ENCODE assay signal across 22 mouse cellular contexts in genomic region chr2:144310273-144310672, GRCm38 (mm10). TPM values are rescaled to one million over a fixed set of nuclear protein-coding genes. Genes with fewer than 3 reads are reported as not detected.
DNase-seq lines count a peak whose midpoint lies in the region; ATAC-seq lines count a peak whose summit lies in the region.
"Had no signal": no experiment of that assay in that cellular context is flagged by ENCODE, and none has a peak within 500 bp of the region (broad histone marks: within the 10 kb centered on the region; RNA-seq: fewer than 3 reads in every experiment).

No protein-coding gene starts in this region.

- peaks cover 19% of the 10 kb centered on the region for H3K4me1 ChIP-seq in forebrain, embryonic 10.5 days
- no peaks in the 10 kb centered on the region; the same call in 1 of the 2 replicates for H3K4me1 ChIP-seq in forebrain, embryonic 11.5 days (replicated peaks; ENCODE audit: control insufficient read depth, insufficient read depth, low read length)
- H3K4me1 ChIP-seq in kidney, embryonic 16.5 days (ENCODE audit: insufficient read depth, low read length) = peaks cover 4% of the 10 kb centered on the region; the same call in 1 of the 2 replicates
- H3K4me1 ChIP-seq in midbrain, embryonic 13.5 days (replicated peaks) = 0 out of 2 replicates have a peak, but pooled peaks cover 3% of the 10 kb centered on the region
- H3K4me1 ChIP-seq in midbrain, embryonic 15.5 days = no peaks in the 10 kb centered on the region
- H3K4me1 ChIP-seq in stomach, embryonic 15.5 days = no peaks in the 10 kb centered on the region
- H3K4me1 ChIP-seq: embryonic facial prominence, embryonic 15.5 days; heart, embryonic 13.5 days; hindbrain, embryonic 15.5 days had no signal

- H3K27ac ChIP-seq in forebrain, embryonic 10.5 days = peak overlapping the region; percentile 58; the same call in 1 of the 2 replicates
- H3K27ac ChIP-seq in forebrain, embryonic 11.5 days (ENCODE audit: low read depth, low read length) = no peak overlapping the region
- peak overlapping the region; percentile 5; the same call in 1 of the 2 replicates for H3K27ac ChIP-seq in kidney, embryonic 16.5 days (ENCODE audit: low read length)
- H3K27ac ChIP-seq in midbrain, embryonic 13.5 days = no peak overlapping the region
- H3K27ac ChIP-seq in midbrain, embryonic 15.5 days = no peak overlapping the region
- peak overlapping the region; percentile 35; the same call in 1 of the 2 replicates for H3K27ac ChIP-seq in stomach, embryonic 15.5 days
- H3K27ac ChIP-seq: embryonic facial prominence, embryonic 15.5 days; forebrain, embryonic 12.5 days; heart, embryonic 13.5 days; hindbrain, embryonic 15.5 days; limb, embryonic 13.5 days; liver, embryonic 13.5 days had no signal

- H3K27me3 ChIP-seq in forebrain, embryonic 10.5 days (ENCODE audit: poor library complexity, severe bottlenecking) = no peaks in the 10 kb centered on the region
- no peaks in the 10 kb centered on the region for H3K27me3 ChIP-seq in forebrain, embryonic 11.5 days (ENCODE audit: control insufficient read depth, insufficient read depth, low read length)
- no peaks in the 10 kb centered on the region for H3K27me3 ChIP-seq in kidney, embryonic 16.5 days (ENCODE audit: insufficient read depth, low read length)
- H3K27me3 ChIP-seq in midbrain, embryonic 13.5 days = no peaks in the 10 kb centered on the region
- H3K27me3 ChIP-seq in midbrain, embryonic 15.5 days (replicated peaks) = no peaks in the 10 kb centered on the region
- H3K27me3 ChIP-seq in stomach, embryonic 15.5 days (replicated peaks) = no peaks in the 10 kb centered on the region
- H3K27me3 ChIP-seq: embryonic facial prominence, embryonic 15.5 days; forebrain, embryonic 12.5 days; heart, embryonic 13.5 days; hindbrain, embryonic 15.5 days; limb, embryonic 13.5 days; liver, embryonic 13.5 days had no signal

- ATAC-seq in forebrain, embryonic 11.5 days (replicated peaks; ENCODE audit: low FRiP score) = no peak
- no peak for ATAC-seq in kidney, embryonic 16.5 days (ENCODE audit: low FRiP score, low TSS enrichment)
- peak; percentile 55; the same call in 1 of the 2 replicates for ATAC-seq in midbrain, embryonic 13.5 days
- no peak for ATAC-seq in midbrain, embryonic 15.5 days (replicated peaks)
- ATAC-seq in stomach, embryonic 15.5 days (ENCODE audit: insufficient read depth, low FRiP score, low read depth) = no peak

- no peaks in the 10 kb centered on the region for H3K9me3 ChIP-seq in forebrain, embryonic 10.5 days
- H3K9me3 ChIP-seq in forebrain, embryonic 11.5 days (ENCODE audit: control insufficient read depth, low read length) = no peaks in the 10 kb centered on the region
- no peaks in the 10 kb centered on the region for H3K9me3 ChIP-seq in kidney, embryonic 16.5 days (ENCODE audit: low read length)
- no peaks in the 10 kb centered on the region for H3K9me3 ChIP-seq in midbrain, embryonic 13.5 days
- no peaks in the 10 kb centered on the region for H3K9me3 ChIP-seq in midbrain, embryonic 15.5 days
- no peaks in the 10 kb centered on the region for H3K9me3 ChIP-seq in stomach, embryonic 15.5 days
- H3K9me3 ChIP-seq: embryonic facial prominence, embryonic 15.5 days; forebrain, embryonic 12.5 days; heart, embryonic 13.5 days; hindbrain, embryonic 15.5 days; limb, embryonic 13.5 days; liver, embryonic 13.5 days; megakaryocyte, embryonic 14.5 days had no signal

- no peak overlapping the region for H3K4me3 ChIP-seq in forebrain, embryonic 10.5 days
- H3K4me3 ChIP-seq in forebrain, embryonic 11.5 days (ENCODE audit: low read depth, low read length) = no peak overlapping the region
- no peak overlapping the region for H3K4me3 ChIP-seq in kidney, embryonic 16.5 days (ENCODE audit: low read length)
- H3K4me3 ChIP-seq in midbrain, embryonic 13.5 days (replicated peaks) = no peak overlapping the region
- no peak overlapping the region for H3K4me3 ChIP-seq in midbrain, embryonic 15.5 days
- no peak overlapping the region for H3K4me3 ChIP-seq in stomach, embryonic 15.5 days (replicated peaks)
- H3K4me3 ChIP-seq: embryonic facial prominence, embryonic 15.5 days; forebrain, embryonic 12.5 days; heart, embryonic 13.5 days; hindbrain, embryonic 15.5 days; limb, embryonic 13.5 days; liver, embryonic 13.5 days; megakaryocyte, embryonic 14.5 days; myocyte had no signal

- WGBS in forebrain, embryonic 10.5 days = 16% methylated on average over 5 of the region's 5 CpGs
- 19% methylated on average over 5 of the region's 5 CpGs for WGBS in forebrain, embryonic 11.5 days
- 44% methylated on average over 5 of the region's 5 CpGs for WGBS in kidney, embryonic 16.5 days
- 23% methylated on average over 5 of the region's 5 CpGs for WGBS in midbrain, embryonic 13.5 days
- WGBS in midbrain, embryonic 15.5 days = 25% methylated on average over 5 of the region's 5 CpGs
- 53% methylated on average over 5 of the region's 5 CpGs for WGBS in stomach, embryonic 15.5 days

- no peak overlapping the region; the same call in 1 of the 2 replicates for H3K9ac ChIP-seq in forebrain, embryonic 11.5 days (ENCODE audit: low read length)
- no peak overlapping the region for H3K9ac ChIP-seq in kidney, embryonic 16.5 days (replicated peaks; ENCODE audit: low read length)
- no peak overlapping the region; the same call in 1 of the 2 replicates for H3K9ac ChIP-seq in midbrain, embryonic 13.5 days (replicated peaks)
- no peak overlapping the region for H3K9ac ChIP-seq in midbrain, embryonic 15.5 days
- no peak overlapping the region for H3K9ac ChIP-seq in stomach, embryonic 15.5 days
- H3K9ac ChIP-seq: embryonic facial prominence, embryonic 15.5 days; forebrain, embryonic 12.5 days; heart, embryonic 13.5 days; hindbrain, embryonic 15.5 days; limb, embryonic 13.5 days; liver, embryonic 13.5 days had no signal

- no peak for DNase-seq in forebrain, embryonic 10.5 days (ENCODE audit: extremely low spot score, low spot score)
- DNase-seq in forebrain, embryonic 11.5 days (ENCODE audit: low spot score) = no peak
- DNase-seq in kidney, adult 18-20 months = no peak
- no peak for DNase-seq in right cerebral cortex, postnatal 14 days
- DNase-seq: adrenal gland, adult 2 months; cerebellum, adult 8-10 months; liver, embryonic 13.5 days; lung, postnatal 14 days; right cerebral cortex, postnatal 25 days had no signal

- no peak overlapping the region for H3K4me2 ChIP-seq in forebrain, embryonic 11.5 days (ENCODE audit: low read depth, low read length, severe bottlenecking)
- H3K4me2 ChIP-seq in kidney, embryonic 16.5 days (replicated peaks; ENCODE audit: low read depth, low read length) = no peak overlapping the region
- H3K4me2 ChIP-seq in midbrain, embryonic 13.5 days (replicated peaks) = no peak overlapping the region
- H3K4me2 ChIP-seq in midbrain, embryonic 15.5 days = no peak overlapping the region
- H3K4me2 ChIP-seq in stomach, embryonic 15.5 days = no peak overlapping the region
- H3K4me2 ChIP-seq: embryonic facial prominence, embryonic 15.5 days; forebrain, embryonic 12.5 days; heart, embryonic 13.5 days; hindbrain, embryonic 15.5 days; limb, embryonic 13.5 days; liver, embryonic 13.5 days had no signal

- H3K36me3 ChIP-seq in forebrain, embryonic 10.5 days (replicated peaks) = no peaks in the 10 kb centered on the region
- no peaks in the 10 kb centered on the region for H3K36me3 ChIP-seq in forebrain, embryonic 11.5 days (ENCODE audit: control insufficient read depth, insufficient read depth, low read length)
- H3K36me3 ChIP-seq in kidney, embryonic 16.5 days (ENCODE audit: insufficient read depth, low read length) = no peaks in the 10 kb centered on the region
- H3K36me3 ChIP-seq in midbrain, embryonic 13.5 days = no peaks in the 10 kb centered on the region
- no peaks in the 10 kb centered on the region for H3K36me3 ChIP-seq in midbrain, embryonic 15.5 days (replicated peaks)
- no peaks in the 10 kb centered on the region for H3K36me3 ChIP-seq in stomach, embryonic 15.5 days
- H3K36me3 ChIP-seq: embryonic facial prominence, embryonic 15.5 days; forebrain, embryonic 12.5 days; heart, embryonic 13.5 days; hindbrain, embryonic 15.5 days; limb, embryonic 13.5 days; liver, embryonic 13.5 days had no signal

RNA-seq across cellular contexts. Expression of gene Ovol2, which starts 21.7 kb away (rescaled TPM):
- 0.20 and 0.36 TPM in 2 replicates for polyA plus RNA-seq in forebrain, embryonic 10.5 days (2016; fragmentation: Nextera tagmentation; extraction: Ambion mirVana)
- 0.24 TPM in 1 of 2 replicates, not detected in the other for polyA plus RNA-seq in forebrain, embryonic 11.5 days (2014; fragmentation: Nextera tagmentation; extraction: Ambion mirVana)
- polyA plus RNA-seq in kidney, embryonic 16.5 days (2015; fragmentation: Nextera tagmentation; extraction: Ambion mirVana) = 1.1 and 1.2 TPM in 2 replicates
- not detected in 2 replicates for polyA plus RNA-seq in midbrain, embryonic 13.5 days (2015; fragmentation: Nextera tagmentation; extraction: Ambion mirVana)
- polyA plus RNA-seq in midbrain, embryonic 15.5 days (2015; fragmentation: Nextera tagmentation; extraction: Ambion mirVana) = not detected in 2 replicates
- 3.6 and 4.0 TPM in 2 replicates for polyA plus RNA-seq in stomach, embryonic 15.5 days (2015; fragmentation: Nextera tagmentation; extraction: Ambion mirVana)
- polyA plus RNA-seq: adrenal gland, adult 2 months; hindbrain, embryonic 15.5 days; liver, embryonic 13.5 days; myocyte; neural tube, embryonic 14.5 days had no signal

RNA-seq across cellular contexts. Expression of gene Snx5, which starts 39.6 kb away (rescaled TPM):
- polyA plus RNA-seq in forebrain, embryonic 10.5 days (2016; fragmentation: Nextera tagmentation; extraction: Ambion mirVana) = 132 and 133 TPM in 2 replicates
- 117 and 129 TPM in 2 replicates for polyA plus RNA-seq in forebrain, embryonic 11.5 days (2014; fragmentation: Nextera tagmentation; extraction: Ambion mirVana)
- 118 and 122 TPM in 2 replicates for polyA plus RNA-seq in kidney, embryonic 16.5 days (2015; fragmentation: Nextera tagmentation; extraction: Ambion mirVana)
- polyA plus RNA-seq in midbrain, embryonic 13.5 days (2015; fragmentation: Nextera tagmentation; extraction: Ambion mirVana) = 64.7 and 66.5 TPM in 2 replicates
- polyA plus RNA-seq in midbrain, embryonic 15.5 days (2015; fragmentation: Nextera tagmentation; extraction: Ambion mirVana) = 62.0 and 62.8 TPM in 2 replicates
- polyA plus RNA-seq in stomach, embryonic 15.5 days (2015; fragmentation: Nextera tagmentation; extraction: Ambion mirVana) = 122 and 130 TPM in 2 replicates

RNA-seq across cellular contexts. Expression of gene Mgme1, which starts 39.8 kb away (rescaled TPM):
- polyA plus RNA-seq in forebrain, embryonic 10.5 days (2016; fragmentation: Nextera tagmentation; extraction: Ambion mirVana) = 27.1 and 28.0 TPM in 2 replicates
- 19.1 and 19.9 TPM in 2 replicates for polyA plus RNA-seq in forebrain, embryonic 11.5 days (2014; fragmentation: Nextera tagmentation; extraction: Ambion mirVana)
- polyA plus RNA-seq in kidney, embryonic 16.5 days (2015; fragmentation: Nextera tagmentation; extraction: Ambion mirVana) = 28.7 and 29.8 TPM in 2 replicates
- 12.9 and 13.0 TPM in 2 replicates for polyA plus RNA-seq in midbrain, embryonic 13.5 days (2015; fragmentation: Nextera tagmentation; extraction: Ambion mirVana)
- 11.5 and 12.3 TPM in 2 replicates for polyA plus RNA-seq in midbrain, embryonic 15.5 days (2015; fragmentation: Nextera tagmentation; extraction: Ambion mirVana)
- 20.2 and 21.3 TPM in 2 replicates for polyA plus RNA-seq in stomach, embryonic 15.5 days (2015; fragmentation: Nextera tagmentation; extraction: Ambion mirVana)

RNA-seq across cellular contexts. Expression of gene Kat14, which starts 58.5 kb away (rescaled TPM):
- 64.7 and 65.7 TPM in 2 replicates for polyA plus RNA-seq in forebrain, embryonic 10.5 days (2016; fragmentation: Nextera tagmentation; extraction: Ambion mirVana)
- polyA plus RNA-seq in forebrain, embryonic 11.5 days (2014; fragmentation: Nextera tagmentation; extraction: Ambion mirVana) = 39.9 and 44.9 TPM in 2 replicates
- 52.5 and 57.0 TPM in 2 replicates for polyA plus RNA-seq in kidney, embryonic 16.5 days (2015; fragmentation: Nextera tagmentation; extraction: Ambion mirVana)
- 31.7 and 39.9 TPM in 2 replicates for polyA plus RNA-seq in midbrain, embryonic 13.5 days (2015; fragmentation: Nextera tagmentation; extraction: Ambion mirVana)
- polyA plus RNA-seq in midbrain, embryonic 15.5 days (2015; fragmentation: Nextera tagmentation; extraction: Ambion mirVana) = 29.1 and 30.7 TPM in 2 replicates
- polyA plus RNA-seq in stomach, embryonic 15.5 days (2015; fragmentation: Nextera tagmentation; extraction: Ambion mirVana) = 38.6 and 40.5 TPM in 2 replicates

RNA-seq across cellular contexts. Expression of gene Pet117, which starts 58.5 kb away (rescaled TPM):
- 0.81 TPM in 1 of 2 replicates, not detected in the other for polyA plus RNA-seq in forebrain, embryonic 10.5 days (2016; fragmentation: Nextera tagmentation; extraction: Ambion mirVana)
- 4.7 TPM in 1 of 2 replicates, not detected in the other for polyA plus RNA-seq in forebrain, embryonic 11.5 days (2014; fragmentation: Nextera tagmentation; extraction: Ambion mirVana)
- polyA plus RNA-seq in kidney, embryonic 16.5 days (2015; fragmentation: Nextera tagmentation; extraction: Ambion mirVana) = 0.56 TPM in 1 of 2 replicates, not detected in the other
- 1.6 and 2.2 TPM in 2 replicates for polyA plus RNA-seq in midbrain, embryonic 13.5 days (2015; fragmentation: Nextera tagmentation; extraction: Ambion mirVana)
- 0.51 and 2.9 TPM in 2 replicates for polyA plus RNA-seq in midbrain, embryonic 15.5 days (2015; fragmentation: Nextera tagmentation; extraction: Ambion mirVana)
- polyA plus RNA-seq in stomach, embryonic 15.5 days (2015; fragmentation: Nextera tagmentation; extraction: Ambion mirVana) = 0.84 and 6.1 TPM in 2 replicates
- polyA plus RNA-seq: adrenal gland, adult 2 months; limb, embryonic 13.5 days; neural tube, embryonic 14.5 days; spleen, adult 2 months had no signal

Comparison
In these comparisons a context has a peak if more than half of its experiments do, and no peak if none do; other contexts are left out.
1. H3K27ac ChIP-seq: peak in forebrain, embryonic 10.5 days (single experiment), kidney, embryonic 16.5 days (single experiment) and stomach, embryonic 15.5 days (single experiment); none in forebrain, embryonic 11.5 days (single experiment), midbrain, embryonic 13.5 days (single experiment) and midbrain, embryonic 15.5 days (single experiment).